Mouse (Mus musculus) spleen, postnatal 14 days (tissue): ENCODE measurements around the gene Gm11549.

Experiments used
- DNase-seq, 2 experiments: peaks; one replicate each; pipeline ENCODE4 v3.0.0; 2021 to 2022; ENCODE audit warnings: low spot score in 2 of 2

The Gm11549 gene

DNA sequence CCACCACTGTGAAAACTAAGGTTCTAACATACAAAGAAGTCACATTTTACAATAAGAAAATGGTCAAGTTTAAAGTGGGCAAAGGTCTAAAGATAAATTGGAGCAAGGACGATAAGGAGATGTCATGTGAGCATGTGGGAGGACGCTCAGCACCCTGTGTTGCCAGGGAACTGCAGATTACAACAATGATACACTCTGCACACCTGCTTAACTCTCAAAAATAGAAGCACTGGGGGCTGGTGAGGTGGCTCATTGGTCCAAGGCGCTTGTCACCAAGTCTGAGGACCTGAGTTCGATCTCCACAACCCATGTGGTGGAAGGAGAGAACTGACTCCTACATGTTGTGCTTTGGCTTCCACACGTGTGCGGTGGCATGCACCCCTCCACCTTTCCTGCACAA, 10.1 kb downstream of the Gm11549 start:
- no peak for DNase-seq

DNA sequence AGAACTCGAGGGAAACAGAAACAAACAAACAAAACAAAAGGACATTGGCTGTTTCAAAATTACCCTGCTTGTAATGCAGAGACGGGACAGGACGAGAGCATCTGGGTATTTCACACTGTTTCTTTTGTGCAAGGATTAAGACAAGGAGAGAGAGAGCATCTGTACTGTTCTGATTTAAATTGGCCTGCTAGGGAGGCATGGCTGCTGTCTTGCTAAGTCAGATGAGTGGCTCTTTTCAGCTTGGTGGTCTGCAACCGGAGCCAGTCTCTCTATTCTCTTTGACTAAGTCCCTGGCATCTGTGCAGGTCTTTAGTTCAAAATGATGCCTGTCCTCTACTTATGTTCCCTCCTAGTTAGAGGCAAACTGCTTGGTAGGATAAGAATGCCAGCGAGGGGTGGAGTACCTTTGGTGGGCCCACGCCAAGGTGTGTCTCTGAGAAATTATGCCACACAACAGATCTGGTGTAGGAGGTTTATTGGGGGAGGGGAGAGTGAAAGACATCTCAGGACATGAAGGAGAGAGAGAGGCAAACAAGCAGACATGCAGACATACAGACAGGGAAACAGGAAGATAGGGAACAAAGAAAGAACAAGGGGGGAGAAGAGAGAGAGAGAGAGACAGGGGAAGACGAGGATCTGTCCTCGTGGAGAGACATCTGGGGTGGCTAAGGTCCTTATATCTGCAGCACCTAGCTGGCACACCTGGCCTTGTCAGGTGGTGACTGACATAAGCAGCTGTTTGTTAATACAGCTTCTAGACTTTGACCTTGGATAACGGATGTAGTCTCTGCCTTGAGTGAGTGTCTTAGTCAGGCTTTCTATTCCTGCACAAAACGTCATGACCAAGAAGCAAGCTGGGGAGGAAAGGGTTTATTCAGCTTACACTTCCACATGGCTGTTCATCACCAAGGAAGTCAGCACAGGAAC, 15.5 kb downstream of the Gm11549 start:
- no peak for DNase-seq

DNA sequence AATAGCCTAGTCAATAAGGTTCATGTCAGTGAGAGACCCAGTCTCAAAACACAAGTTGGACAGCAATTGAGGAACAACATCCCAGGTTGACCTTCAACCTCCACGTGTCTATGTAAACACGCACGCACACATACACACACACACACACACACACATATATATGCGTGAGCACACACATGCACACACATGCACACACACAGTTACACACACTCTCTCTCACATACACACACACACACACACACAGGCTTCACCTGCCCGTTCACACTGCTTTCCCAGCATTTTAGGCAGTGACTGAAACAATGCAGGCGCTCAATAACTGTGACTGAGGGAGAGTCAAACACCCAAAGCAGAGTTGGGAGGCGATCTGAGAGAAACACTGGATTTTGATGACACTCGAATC, 16.3 kb downstream of the Gm11549 start:
- DNase-seq = no peak

- DNase-seq = no peak
These were observed 20.1 kb downstream of the Gm11549 start for GRCm38 (mm10) chr3:36501546-36501945.

GRCm38 (mm10) chr3:36500976-36501375, 20.6 kb downstream of the Gm11549 start:
- DNase-seq = no peak

DNA sequence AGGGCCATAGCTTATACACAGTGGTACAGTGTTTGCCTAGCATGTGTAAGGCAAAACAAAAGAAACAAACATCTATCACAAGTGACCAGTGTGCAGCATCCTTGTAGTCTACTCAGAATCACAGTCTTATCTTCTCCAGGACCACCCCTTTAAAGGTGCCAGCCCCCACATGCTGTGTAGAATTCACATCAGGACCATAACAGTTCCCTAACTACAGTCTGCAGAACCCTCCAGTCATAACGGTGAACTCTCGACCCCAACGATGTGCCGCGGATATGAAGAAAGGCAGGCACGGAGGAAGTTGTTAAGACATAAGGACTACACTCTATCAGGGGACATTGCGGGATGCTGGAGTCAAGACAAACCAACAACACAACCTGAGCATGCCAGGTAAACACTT, 22.2 kb downstream of the Gm11549 start:
- no peak for DNase-seq

DNA sequence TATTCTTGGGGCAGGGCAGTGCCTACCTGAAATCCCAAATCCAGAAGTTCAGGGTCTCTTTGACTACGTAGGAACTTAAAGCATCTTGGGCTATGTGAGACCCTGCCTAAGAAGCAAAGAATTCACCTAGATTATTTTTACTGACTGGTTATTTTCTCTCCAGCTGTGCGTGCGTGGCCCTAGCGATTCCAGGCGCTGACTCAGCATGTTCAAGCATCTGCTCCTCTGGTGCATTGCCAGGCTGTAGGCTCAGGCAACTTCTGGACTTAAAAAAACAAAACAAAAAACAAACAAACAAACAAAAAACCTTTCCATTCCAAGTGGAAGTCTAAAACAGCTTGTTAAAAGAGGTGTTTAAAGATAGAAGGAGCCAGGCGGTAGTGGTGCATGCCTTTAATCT, 23.4 kb downstream of the Gm11549 start:
- DNase-seq = no peak

DNA sequence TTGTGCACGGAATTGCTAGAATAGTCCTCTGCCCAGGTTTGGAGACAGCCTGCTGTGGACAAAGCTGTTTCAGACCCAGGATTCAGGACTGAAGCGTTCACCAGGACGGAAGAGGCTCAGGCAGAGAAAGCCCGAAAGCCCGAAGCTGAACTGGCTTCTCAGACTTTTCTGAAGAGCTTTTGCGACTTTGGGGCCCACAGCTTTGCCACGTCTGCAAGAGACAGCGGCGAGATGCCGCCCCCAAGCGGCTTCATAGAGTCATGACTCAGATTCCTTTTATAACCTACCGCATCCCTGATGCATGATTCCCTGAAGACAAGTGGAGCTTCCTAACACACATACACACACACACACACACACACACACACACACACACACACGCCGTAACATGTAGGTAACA, 24.9 kb downstream of the Gm11549 start:
- DNase-seq = peak in 1 of 2 experiments; percentile 16

- DNase-seq = no peak
These were observed 25.3 kb downstream of the Gm11549 start for GRCm38 (mm10) chr3:36496273-36496672.

- DNase-seq = peak; percentile 42 to 64
These were observed 26.2 kb downstream of the Gm11549 start for GRCm38 (mm10) chr3:36495436-36495835.

DNA sequence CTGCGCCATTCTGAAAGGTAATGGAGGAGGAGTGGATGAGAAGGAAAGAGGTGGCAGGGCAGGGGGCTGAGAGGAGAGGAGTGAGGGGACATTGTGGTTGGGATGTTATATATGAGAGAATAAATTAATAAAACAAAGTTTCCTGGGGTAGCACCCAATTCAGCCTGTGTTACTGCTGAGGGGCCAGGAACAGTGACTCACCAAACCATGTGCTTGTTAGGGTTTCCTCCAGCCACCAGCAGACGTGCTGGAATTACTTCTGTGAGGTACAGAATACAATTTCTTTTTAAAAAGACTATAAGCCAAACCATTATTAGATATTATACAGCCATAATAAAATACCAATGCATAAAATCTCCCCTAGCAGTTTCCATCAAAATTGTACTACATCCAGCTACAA, 27.0 kb downstream of the Gm11549 start:
- no peak for DNase-seq

DNA sequence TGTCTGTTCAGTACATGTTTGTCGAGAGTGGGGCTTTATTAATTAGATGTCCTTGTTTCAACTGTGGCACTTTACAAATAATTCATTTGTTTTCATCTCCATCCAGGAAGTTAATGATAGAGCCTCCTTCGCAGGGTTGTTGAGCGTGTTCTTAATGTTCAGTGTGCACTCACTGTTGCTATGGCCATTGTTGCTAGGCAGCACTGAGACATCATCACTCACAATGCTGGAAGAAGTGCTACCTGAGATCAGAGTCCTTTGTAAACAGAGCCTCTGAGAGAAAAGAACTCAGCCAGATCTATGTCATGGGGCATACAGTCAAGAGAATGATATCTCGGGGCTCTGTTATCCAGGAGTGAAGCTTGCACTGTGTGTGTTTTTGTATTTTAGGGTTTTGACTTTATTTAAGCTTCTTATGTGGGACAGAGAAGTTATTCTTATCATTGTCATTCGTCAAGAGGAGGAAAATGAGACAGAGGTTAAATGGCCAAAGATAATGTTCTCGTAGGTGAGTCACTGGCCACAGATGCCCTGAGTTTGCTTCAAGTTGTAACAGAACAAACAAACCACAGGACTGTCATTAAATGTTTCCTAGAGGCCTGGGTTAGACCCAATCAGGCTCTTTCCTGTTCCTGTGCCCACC, 27.9 kb downstream of the Gm11549 start:
- no peak for DNase-seq

- no peak for DNase-seq
These were observed 28.8 kb downstream of the Gm11549 start for GRCm38 (mm10) chr3:36492716-36493391.

DNA sequence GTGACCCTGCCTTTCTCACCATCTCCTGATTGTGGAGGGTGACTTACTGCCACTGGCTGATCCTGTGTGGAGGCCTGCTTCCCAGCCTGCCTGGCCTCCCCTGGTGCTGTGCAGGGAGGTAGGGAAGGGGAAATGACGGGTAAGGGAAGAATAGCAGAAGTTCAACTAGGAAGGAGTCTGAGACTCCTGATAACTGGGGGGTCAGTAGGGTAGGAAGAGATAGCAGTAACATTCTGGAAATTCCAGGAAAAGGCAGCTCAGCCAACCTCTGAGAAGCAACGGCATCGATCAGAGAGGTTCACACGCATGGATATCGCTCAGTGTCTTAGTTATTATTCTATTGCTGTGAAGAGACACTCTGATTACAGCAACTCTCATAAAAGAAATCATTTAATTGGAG, 30.1 kb downstream of the Gm11549 start:
- no peak for DNase-seq

DNA sequence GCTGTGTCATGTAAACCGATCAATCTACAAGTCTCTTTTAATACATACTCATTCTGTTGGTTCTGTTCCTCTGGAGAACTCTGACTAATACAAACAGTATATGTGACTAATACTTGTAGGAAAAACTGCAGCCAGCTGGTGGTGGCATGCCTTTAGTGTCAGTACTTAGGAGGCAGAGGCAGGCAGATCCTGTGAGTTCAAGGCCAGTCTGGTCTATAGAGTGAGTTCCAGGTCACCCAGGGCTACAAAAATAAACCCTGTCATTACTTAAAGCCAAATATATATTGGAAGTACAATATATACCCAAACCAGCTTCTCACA, 32.1 kb downstream of the Gm11549 start:
- no peak for DNase-seq

DNA sequence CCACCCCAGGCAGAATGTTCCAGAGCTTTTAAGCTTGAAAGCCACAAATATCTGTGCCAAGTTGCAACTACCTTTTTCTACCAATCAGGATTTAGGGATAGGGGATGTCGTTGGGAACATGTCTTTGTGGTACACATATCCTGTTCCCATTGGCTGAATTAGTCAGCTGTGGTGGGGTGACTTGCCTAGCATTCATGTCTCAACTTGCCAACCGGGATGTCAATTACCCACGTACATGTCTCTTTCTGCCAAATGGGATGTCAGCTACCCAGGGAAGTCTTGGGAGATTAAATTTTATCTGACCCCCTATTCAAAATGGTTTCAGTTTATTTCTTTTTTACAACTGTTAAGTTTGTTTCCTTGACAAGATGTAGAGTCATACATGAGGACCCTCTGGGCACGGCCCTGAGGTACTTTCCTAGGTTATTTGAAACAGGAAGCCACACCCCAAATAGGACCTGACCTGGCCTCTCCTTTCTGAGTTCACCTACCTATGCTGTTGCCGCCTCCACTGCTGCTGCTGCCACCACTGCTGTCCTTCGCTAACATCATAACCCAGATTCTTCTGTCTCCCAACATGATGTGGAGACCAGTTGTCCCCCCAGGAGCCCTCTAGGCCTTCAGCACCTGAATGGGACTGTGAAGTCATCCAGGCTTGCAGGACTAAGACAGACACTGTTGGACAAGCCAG, 32.6 kb downstream of the Gm11549 start:
- DNase-seq = no peak

GRCm38 (mm10) chr3:36488367-36488766, 33.2 kb downstream of the Gm11549 start:
- no peak for DNase-seq

DNA sequence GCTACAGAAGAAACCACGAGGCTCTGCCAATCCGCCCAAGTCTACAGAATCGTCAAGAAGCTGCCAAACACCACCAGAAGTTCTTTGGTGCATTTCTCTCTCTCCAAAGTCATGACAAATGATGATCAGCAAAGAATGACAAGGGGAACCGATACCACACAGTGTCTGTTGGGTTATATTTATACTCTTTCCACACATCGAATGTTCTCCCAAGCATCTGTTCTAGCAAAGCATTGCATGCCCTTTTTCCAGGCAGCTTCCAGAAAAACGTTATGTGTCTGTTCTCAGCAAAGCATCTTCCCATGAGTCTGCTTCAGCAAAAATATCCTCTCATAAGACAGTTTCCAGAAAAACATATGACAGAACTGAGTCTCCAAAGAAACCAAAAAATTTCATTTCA, 34.7 kb downstream of the Gm11549 start:
- no peak for DNase-seq

GRCm38 (mm10) chr3:36486176-36486575, 35.4 kb downstream of the Gm11549 start:
- DNase-seq = no peak

DNA sequence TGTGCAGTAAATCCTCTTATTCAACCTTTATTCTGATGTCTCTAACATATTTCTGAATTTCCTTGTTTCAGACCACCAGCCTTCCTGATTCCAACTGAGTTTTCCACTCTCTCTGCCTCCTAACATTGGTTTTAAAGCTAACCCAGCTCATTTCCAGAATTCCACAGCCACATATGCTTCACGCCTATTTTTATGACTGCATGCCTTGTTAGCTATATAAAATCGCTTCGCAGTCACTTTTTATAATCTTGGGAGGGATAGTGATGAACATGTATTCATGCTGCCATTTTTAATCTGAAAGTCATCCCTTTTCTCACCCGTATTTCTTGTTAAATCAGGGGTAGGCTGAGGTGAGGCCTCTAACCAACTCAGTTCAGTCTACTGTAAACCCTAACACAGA, 37.3 kb downstream of the Gm11549 start:
- no peak for DNase-seq

DNA sequence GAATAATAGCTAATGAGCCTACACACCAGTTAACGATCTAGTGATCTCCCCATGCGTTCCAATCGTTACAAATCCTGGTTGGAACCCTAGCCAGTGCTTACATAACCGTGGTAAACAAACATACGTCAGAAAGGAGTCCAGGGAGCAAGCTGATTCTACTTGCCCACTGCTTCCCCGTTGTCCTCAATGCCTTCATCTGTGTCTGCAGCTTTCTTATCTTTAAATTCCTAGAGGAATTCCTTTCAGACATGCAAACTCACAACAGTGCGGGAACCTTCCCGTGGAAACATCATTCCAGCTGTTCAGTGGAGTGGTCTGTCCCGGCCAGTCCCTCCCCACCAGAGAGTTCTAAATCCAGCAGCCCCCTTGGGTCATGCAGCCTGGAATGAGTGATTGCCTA, 38.7 kb downstream of the Gm11549 start:
- DNase-seq = no peak

GRCm38 (mm10) chr3:36481776-36482193, 39.8 kb downstream of the Gm11549 start:
- DNase-seq = no peak
